In the genomic region with DNA sequence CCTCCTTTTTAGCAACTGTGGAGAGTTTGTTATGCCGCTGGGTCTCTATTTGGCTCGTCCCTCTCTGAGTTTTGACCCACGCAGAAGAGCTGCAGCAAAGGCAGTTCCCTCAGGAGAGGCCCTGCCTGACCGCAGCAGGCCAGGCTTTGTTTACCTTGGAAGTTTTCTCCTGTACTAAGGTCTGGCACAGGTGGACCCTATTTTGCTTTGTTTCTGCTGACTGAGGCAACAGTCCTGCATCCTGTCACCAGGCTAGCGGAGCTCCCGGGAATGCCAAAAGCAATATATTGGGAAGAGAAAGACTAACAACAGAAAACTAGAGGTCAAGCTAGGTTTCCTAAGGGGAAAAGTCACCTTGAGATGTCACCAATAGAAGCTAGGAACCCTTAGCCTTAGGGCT, we compare ENCODE assay signal across 13 mouse cellular contexts. TPM values are rescaled to one million over a fixed set of nuclear protein-coding genes. Genes with fewer than 3 reads are reported as not detected.
"Had no signal": no experiment of that assay in that cellular context is flagged by ENCODE, and none has a peak within 500 bp of the region (broad histone marks: within the 10 kb centered on the region; RNA-seq: fewer than 3 reads in every experiment).

No protein-coding gene starts in this region.

- H3K27me3 ChIP-seq: limb, embryonic 13.5 days; liver, embryonic 12.5 days; megakaryocyte, embryonic 14.5 days; midbrain, embryonic 12.5 days; neural tube, embryonic 15.5 days had no signal

- ATAC-seq: liver, embryonic 12.5 days had no signal

- DNase-seq: kidney, postnatal 14 days; left cerebral cortex, postnatal 4 days; lung, embryonic 14.5 days; lung, postnatal 10 days; thymus, postnatal 14 days had no signal

- H3K27ac ChIP-seq: limb, embryonic 13.5 days; liver, embryonic 12.5 days; macrophage; midbrain, embryonic 12.5 days; neural tube, embryonic 15.5 days; stomach, postnatal 0 days had no signal

- H3K4me1 ChIP-seq: liver, embryonic 12.5 days; megakaryocyte, embryonic 14.5 days; midbrain, embryonic 12.5 days had no signal

- H3K4me2 ChIP-seq: limb, embryonic 13.5 days; liver, embryonic 12.5 days; lung, embryonic 14.5 days; midbrain, embryonic 12.5 days; neural tube, embryonic 15.5 days had no signal

- H3K4me3 ChIP-seq: limb, embryonic 13.5 days; liver, embryonic 12.5 days; megakaryocyte, embryonic 14.5 days; midbrain, embryonic 12.5 days; myocyte; neural tube, embryonic 15.5 days had no signal

- H3K9me3 ChIP-seq: limb, embryonic 13.5 days; liver, embryonic 12.5 days; midbrain, embryonic 12.5 days; neural tube, embryonic 15.5 days had no signal

- H3K36me3 ChIP-seq: liver, embryonic 12.5 days; midbrain, embryonic 12.5 days; neural tube, embryonic 15.5 days had no signal

- H3K9ac ChIP-seq: limb, embryonic 13.5 days; liver, embryonic 12.5 days; lung, embryonic 14.5 days; midbrain, embryonic 12.5 days; neural tube, embryonic 15.5 days had no signal

RNA-seq across cellular contexts. Expression of a gene that starts 29.8 kb away (rescaled TPM):
- polyA plus RNA-seq: macrophage had no signal
